17 mouse cellular contexts compared by ENCODE assay signal in genomic region chr11:98735111-98735510, GRCm38 (mm10). TPM values are rescaled to one million over a fixed set of nuclear protein-coding genes. Genes with fewer than 3 reads are reported as not detected.
"Had no signal": no experiment of that assay in that cellular context is flagged by ENCODE, and none has a peak within 500 bp of the region (broad histone marks: within the 10 kb centered on the region; RNA-seq: fewer than 3 reads in every experiment).

No protein-coding gene starts in this region.

- DNase-seq: kidney, postnatal 10 days; kidney, postnatal 4 days; liver; liver, embryonic 13.5 days; liver, postnatal 0 days; right cerebral cortex, postnatal 14 days; thymus, postnatal 4 days had no signal

- H3K9me3 ChIP-seq: midbrain, embryonic 12.5 days had no signal

- H3K4me3 ChIP-seq: limb, embryonic 12.5 days; liver, embryonic 13.5 days; midbrain, embryonic 12.5 days; neural tube, embryonic 13.5 days had no signal

- H3K9ac ChIP-seq: limb, embryonic 12.5 days; liver, embryonic 13.5 days; liver, postnatal 0 days; midbrain, embryonic 12.5 days; neural tube, embryonic 13.5 days had no signal

- ATAC-seq: liver, postnatal 0 days; midbrain, embryonic 16.5 days had no signal

- H3K27me3 ChIP-seq: limb, embryonic 12.5 days; liver, embryonic 13.5 days; neural tube, embryonic 13.5 days had no signal

- H3K36me3 ChIP-seq: limb, embryonic 12.5 days; liver, embryonic 13.5 days; midbrain, embryonic 12.5 days; neural tube, embryonic 13.5 days had no signal

- H3K27ac ChIP-seq: limb, embryonic 12.5 days; liver, embryonic 13.5 days; midbrain, embryonic 12.5 days; neural tube, embryonic 13.5 days; stomach, postnatal 0 days had no signal

RNA-seq across cellular contexts. Expression of gene Csf3, which starts 34.0 kb away (rescaled TPM):
- total RNA-seq: layer of hippocampus, postnatal 14 days; left cerebral cortex, postnatal 36 days; megakaryocyte-erythroid progenitor cell, adult 5-6 weeks had no signal
- polyA plus RNA-seq: kidney, embryonic 14.5 days; limb, embryonic 12.5 days; liver, embryonic 13.5 days; liver, postnatal 0 days; lung, embryonic 16.5 days; midbrain, embryonic 12.5 days; midbrain, embryonic 16.5 days; neural tube, embryonic 13.5 days had no signal
